Mouse (Mus musculus) ES-E14 (cell line): Measurements from ENCODE around the gene Ube2g1. TPM values are rescaled to one million over a fixed set of nuclear protein-coding genes. Genes with fewer than 3 reads are reported as not detected.

Source experiments
- DNase-seq: peaks from one replicate; pipeline ENCODE4 v3.0.0-alpha.2; 2013; ENCODE audit warnings: low read depth, low spot score
- H3K27ac ChIP-seq: 2 replicates; pipeline ENCODE4 v1.5.1; 2012; ENCODE audit warnings: low read depth, mild to moderate bottlenecking, low read length, moderate library complexity, mixed read lengths; ENCODE audit not compliant: poor library complexity, insufficient read depth, severe bottlenecking
- H3K36me3 ChIP-seq: 2 replicates; pipeline ENCODE4 v1.6.1; 2012; ENCODE audit warnings: mild to moderate bottlenecking, low read length, moderate library complexity, mixed read lengths; ENCODE audit not compliant: control insufficient read depth, poor library complexity, insufficient read depth, severe bottlenecking
- H3K4me1 ChIP-seq, 2 experiments: fragments of 150-350 bp in 1 of 2; sonication (generic) in 1 of 2; 2 replicates each; pipeline ENCODE4 v1.6.1; 2012; ENCODE audit warnings: low read length in 2 of 2, mild to moderate bottlenecking in 1 of 2, mixed read lengths in 1 of 2; ENCODE audit not compliant: control insufficient read depth in 2 of 2, insufficient read depth in 2 of 2, poor library complexity in 1 of 2
- H3K4me3 ChIP-seq, 2 experiments: fragments of 150-350 bp in 1 of 2; sonication (generic) in 1 of 2; 2 replicates each; pipeline ENCODE4 v1.5.1; 2012; ENCODE audit warnings: low read length in 2 of 2, low read depth in 1 of 2, mild to moderate bottlenecking in 1 of 2, mixed read lengths in 1 of 2; ENCODE audit not compliant: insufficient read depth in 1 of 2, poor library complexity in 1 of 2, severe bottlenecking in 1 of 2
- H3K9ac ChIP-seq: 2 replicates; pipeline ENCODE4 v1.6.1; 2012; ENCODE audit warnings: low read depth, mild to moderate bottlenecking, low read length, mixed read lengths; ENCODE audit not compliant: poor library complexity, insufficient read depth, severe bottlenecking
- H3K9me3 ChIP-seq: fragments of 150-350 bp; sonication (generic); 2 replicates; pipeline ENCODE4 v1.6.1; 2012; ENCODE audit warnings: low read depth, mild to moderate bottlenecking, low read length; ENCODE audit not compliant: control insufficient read depth, insufficient read depth
- CHD2 ChIP-seq: IDR thresholded peaks from 2 replicates; pipeline ENCODE4 v1.6.1; 2014; ENCODE audit warnings: mild to moderate bottlenecking, low read depth, low read length, inconsistent platforms
- HCFC1 ChIP-seq: IDR thresholded peaks from 2 replicates; pipeline ENCODE4 v1.6.1; 2012; ENCODE audit warnings: low read length, inconsistent platforms, borderline replicate concordance; ENCODE audit not compliant: insufficient read depth
- MAFK ChIP-seq: IDR thresholded peaks from 2 replicates; pipeline ENCODE4 v1.6.1; 2014; ENCODE audit warnings: mild to moderate bottlenecking, low read depth, low read length, inconsistent platforms; ENCODE audit not compliant: insufficient read depth
- ZC3H11A ChIP-seq: IDR thresholded peaks from 2 replicates; pipeline ENCODE4 v1.6.1; 2012; ENCODE audit warnings: low read depth, mild to moderate bottlenecking, inconsistent platforms, low read length, borderline replicate concordance
- ZNF384 ChIP-seq: IDR thresholded peaks from 2 replicates; pipeline ENCODE4 v1.6.1; 2012; ENCODE audit warnings: low read depth, low read length, inconsistent platforms
- in situ Hi-C, 2 experiments: fragments of 600-800 bp; cut with MboI; formaldehyde crosslinking; loops; one replicate each; pipeline ENCODE4 v1.15.1; 2025; ENCODE audit warnings: low sequenced_read_pairs in 2 of 2, inconsistent platforms in 1 of 2; ENCODE audit not compliant: unreplicated experiment in 2 of 2
- total RNA-seq: library from RNA; depleted of rRNA; stranded (reverse); fragments of 300-350 nt; gene quantifications from 2 replicates; pipeline ENCODE4 v1.2.3, GENCODE M21; 2012

The Ube2g1 gene
- total RNA-seq, 1 experiment: 27.9 TPM

DNA sequence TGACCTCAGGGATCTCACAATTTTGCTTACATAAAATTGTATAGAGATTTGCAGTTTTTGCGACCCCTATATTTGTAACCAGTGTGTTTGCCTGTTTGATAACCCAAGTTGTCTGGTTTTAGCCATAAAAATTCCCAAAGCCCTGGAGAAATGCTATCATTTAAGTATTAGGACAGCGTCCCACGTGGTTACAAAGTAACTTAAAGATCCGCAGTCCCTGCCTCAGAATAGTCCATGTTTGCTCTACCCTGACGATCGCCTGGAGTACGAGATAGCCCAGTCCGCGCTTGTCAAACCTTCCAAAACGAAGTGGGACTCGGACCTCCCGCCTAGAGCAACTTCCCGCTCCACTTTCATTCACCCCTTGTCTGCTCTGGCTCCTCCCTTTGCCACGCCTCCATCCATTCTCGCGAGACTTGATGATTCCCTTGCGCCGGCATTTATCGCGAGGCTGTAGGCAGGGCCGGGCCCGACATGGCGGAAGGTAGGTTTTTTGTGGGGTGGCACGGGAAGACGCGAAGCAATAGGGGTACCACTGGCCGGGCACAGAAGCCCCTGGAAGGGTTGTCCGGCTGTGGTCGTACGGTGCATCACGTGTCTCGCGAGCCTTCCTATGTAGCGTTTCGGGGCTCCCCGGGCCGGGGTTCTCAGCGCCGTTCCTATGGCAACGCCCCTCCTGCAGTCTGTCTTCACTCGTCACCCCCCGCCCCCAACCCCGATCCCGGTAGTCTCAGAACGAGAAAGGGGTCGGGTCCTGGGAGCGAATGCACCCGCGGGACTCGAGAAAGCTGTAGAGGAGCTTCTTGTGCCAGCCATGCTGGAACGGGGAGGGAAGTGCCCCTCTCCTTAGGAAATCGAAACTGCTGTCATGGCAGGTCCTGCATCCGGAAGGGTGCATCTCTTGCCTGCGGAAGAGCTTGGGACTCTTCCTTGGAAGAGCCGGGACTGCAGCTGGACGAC is 82.7 kb downstream of the Ube2g1 start, which contains the start of gene Ankfy1:
Gene Ankfy1 (plus strand): TSS at position 456 of the 960 bp plus-strand sequence.
- TF ChIP-seq ZNF384 (no peak), CHD2 (peak; percentile 99), HCFC1 (peak; percentile 71; the same call in 1 of the 2 replicates)
- Histone ChIP-seq H3K4me3 (peak within 1 kb of the TSS; percentile 64 to 88), H3K27ac (0 out of 2 replicates have a peak within 1 kb of the TSS, but pooled peaks have one; percentile 56), H3K9ac (peak within 1 kb of the TSS; percentile 91), H3K4me1 (peaks cover 4 to 8% of the 10 kb centered on the region in 2 experiments), H3K9me3 (no peaks in the 10 kb centered on the region), H3K36me3 (peaks cover 2% of the 10 kb centered on the region; the same call in 1 of the 2 replicates)
- DNase-seq: peak; percentile 97
- in situ Hi-C loops: no loop called here

DNA sequence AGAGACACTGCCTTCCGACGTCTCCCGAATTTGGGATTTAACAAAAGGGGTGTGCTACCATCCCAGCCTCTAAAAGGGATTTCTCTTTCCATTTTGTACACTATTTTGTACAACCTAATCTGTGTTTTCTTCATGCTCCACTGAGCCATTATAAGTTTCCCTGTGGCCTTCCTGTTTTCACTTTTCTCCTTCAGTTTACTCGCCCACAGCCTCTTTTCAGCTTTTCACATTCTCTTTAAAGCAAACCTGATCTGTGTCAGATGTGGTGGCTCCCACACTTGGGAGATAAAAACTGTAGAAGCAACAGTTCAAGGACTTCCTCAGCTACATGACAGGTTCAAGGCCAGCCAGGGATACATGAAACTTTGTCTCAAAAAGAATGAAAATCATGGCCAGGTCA is 85.3 kb downstream of the Ube2g1 start:
- TF ChIP-seq CHD2 (no peak), ZNF384 (no peak)
- DNase-seq: no peak
- Histone ChIP-seq H3K4me1 (peaks cover 6 to 8% of the 10 kb centered on the region in 2 experiments), H3K27ac (no peak overlapping the region), H3K36me3 (peaks cover 2% of the 10 kb centered on the region; the same call in 1 of the 2 replicates), H3K4me3 (no peak overlapping the region), H3K9ac (no peak overlapping the region), H3K9me3 (no peaks in the 10 kb centered on the region)
- in situ Hi-C loops: no loop called here

DNA sequence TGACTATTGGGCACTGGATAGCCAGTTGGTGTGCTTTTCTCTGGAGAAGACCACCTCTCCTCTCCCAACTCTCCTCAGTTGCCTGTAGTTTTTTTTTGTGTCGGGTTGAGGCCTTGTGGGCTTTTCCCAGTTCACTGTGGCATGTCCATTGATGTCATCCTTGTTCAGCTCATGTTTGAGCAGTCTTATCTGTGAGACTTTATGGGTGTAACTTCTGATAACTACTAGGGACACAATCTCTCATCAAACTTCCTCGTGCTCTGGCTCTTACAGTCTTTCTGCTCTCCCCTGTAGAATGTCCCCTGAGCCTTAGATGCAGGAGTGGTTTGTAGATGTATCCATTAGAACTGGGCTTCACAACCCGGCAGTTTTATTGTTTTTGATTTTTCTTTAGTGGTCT is 87.9 kb downstream of the Ube2g1 start:
- in situ Hi-C loops: no loop called here
- no peak overlapping the region for H3K4me3 ChIP-seq

DNA sequence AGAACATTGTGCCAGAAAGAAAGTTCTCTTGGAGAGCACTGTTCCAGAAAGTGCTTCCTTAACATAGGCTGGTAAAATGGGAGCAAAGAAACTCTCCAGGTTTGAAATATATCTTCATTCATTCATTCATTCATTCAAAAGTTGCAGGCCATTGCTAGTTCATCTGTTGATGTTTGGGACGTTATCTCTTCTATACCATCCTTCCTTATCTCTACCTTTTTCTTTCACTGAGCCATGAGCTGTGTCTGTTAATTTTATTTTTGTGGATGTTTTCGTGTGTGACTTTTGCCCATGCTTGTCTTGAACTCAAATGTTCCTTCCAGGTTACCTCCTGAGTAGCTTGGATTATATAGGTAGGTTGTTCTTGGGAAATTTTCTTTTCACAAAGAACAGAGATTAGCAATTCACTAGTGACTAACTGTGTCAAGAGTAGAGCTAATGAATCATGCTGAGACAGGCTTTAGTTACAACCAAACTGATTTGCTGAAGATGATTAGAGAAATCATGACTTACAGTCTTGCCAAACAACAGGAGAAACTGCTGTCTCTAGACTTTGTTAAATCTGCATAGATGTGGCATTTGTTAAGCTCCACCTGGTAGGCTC is 89.4 kb downstream of the Ube2g1 start:
- in situ Hi-C loops: no loop called here
- Histone ChIP-seq H3K4me1 (peaks cover 0 to 2% of the 10 kb centered on the region in 2 experiments; a peak in 1 of 4 replicates), H3K9me3 (no peaks in the 10 kb centered on the region), H3K9ac (no peak overlapping the region), H3K36me3 (peaks cover 3% of the 10 kb centered on the region; the same call in 1 of the 2 replicates), H3K27ac (no peak overlapping the region), H3K4me3 (no peak overlapping the region)
- TF ChIP-seq ZNF384 (no peak), MAFK (no peak), ZC3H11A (no peak), CHD2 (no peak), HCFC1 (no peak)
- no peak for DNase-seq

More for the DNA sequence above, 87.9 kb downstream of the Ube2g1 start:
- TF ChIP-seq HCFC1: no peak
- no peak for TF ChIP-seq MAFK
- no peak for TF ChIP-seq CHD2
- TF ChIP-seq ZC3H11A: no peak
- TF ChIP-seq ZNF384: no peak
- Histone ChIP-seq H3K36me3 (peaks cover 2% of the 10 kb centered on the region; the same call in 1 of the 2 replicates), H3K4me1 (peaks cover 5 to 6% of the 10 kb centered on the region in 2 experiments), H3K9ac (no peak overlapping the region), H3K9me3 (no peaks in the 10 kb centered on the region), H3K27ac (no peak overlapping the region)
- no peak for DNase-seq
